Mouse (Mus musculus) gastrocnemius, postnatal 4 days (tissue): ENCODE results near the gene Limch1. TPM values are rescaled to one million over a fixed set of nuclear protein-coding genes. Genes with fewer than 3 reads are reported as not detected.

ENCODE experiments used
- DNase-seq, 2 experiments: peaks; one replicate each; pipeline ENCODE4 v3.0.0; 2021 to 2022; ENCODE audit warnings: low spot score in 2 of 2, mixed read lengths in 2 of 2
- total RNA-seq, 2 experiments: library from RNA; stranded (reverse); gene quantifications; 2 replicates each; pipeline ENCODE4 v1.2.3; 2021

The Limch1 gene
- total RNA-seq, 2 experiments from 2014 or later, result 232 to 234 TPM

DNA sequence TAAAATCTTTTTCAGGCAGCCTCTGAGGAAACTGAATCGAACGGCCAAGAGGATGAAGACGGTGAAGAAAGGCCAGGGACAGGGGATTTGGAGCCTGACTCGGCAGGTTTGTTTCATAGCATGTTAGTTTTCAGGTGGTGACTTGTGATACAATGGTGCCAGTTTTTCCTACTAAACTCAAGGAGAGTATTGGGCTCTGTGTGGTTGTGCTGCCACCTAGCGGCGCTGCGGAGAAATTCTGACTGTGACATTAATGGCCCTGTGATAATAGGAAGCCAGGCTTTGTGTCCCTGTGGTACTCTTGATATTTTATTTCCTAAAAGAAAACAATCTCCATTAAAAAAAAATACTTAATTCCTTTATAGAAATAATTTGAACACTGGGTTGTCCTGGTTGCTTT lies 270.8 kb downstream of the Limch1 start:
- DNase-seq, result peak; percentile 57 to 70

DNA sequence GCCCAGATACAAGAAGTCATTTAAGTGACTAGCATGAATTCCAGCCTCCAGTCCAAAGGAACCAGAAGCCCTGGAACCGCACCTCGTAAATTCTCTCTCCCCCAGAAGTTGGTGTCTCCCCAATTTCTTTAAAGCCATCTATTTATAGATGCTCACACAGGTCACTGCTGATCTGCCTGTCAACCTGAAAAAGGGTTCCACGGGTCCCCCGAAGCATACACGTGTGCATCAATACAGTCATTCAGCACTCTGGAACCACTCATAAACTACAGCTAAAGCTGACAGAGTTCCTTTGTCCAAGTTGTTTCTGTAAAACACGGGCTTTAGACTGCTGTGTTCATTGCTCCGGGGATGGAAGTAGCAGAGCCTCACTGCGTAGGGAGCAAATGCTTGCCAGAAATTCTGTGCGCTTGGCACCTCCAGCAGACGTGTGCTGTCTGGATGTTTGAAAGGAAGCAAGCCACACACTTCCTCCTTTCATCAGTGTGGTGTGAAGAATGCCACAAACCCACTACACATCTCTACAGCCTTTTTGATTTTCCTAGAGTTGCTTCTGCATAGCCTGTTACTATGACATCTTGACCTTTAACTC lies 278.9 kb downstream of the Limch1 start:
- DNase-seq, result no peak

DNA sequence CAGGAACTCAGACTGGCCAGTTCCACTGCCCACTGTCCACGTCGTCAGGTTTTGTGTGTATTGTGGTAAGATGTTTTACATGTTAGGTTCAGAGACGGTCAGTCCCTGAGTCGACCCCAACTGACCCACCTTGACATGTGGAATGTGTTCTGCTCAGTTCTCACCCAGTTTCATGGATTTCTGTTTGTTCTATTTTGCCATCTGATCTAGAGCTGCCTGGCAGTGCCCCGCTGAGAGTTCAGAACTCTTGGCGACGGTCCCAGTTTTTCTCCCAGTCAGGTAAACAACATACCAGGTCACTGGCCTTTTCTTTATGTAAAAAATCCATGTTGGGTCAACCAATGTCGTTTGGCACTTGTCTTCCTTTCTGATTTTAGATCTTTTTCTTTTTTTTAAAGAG lies 279.5 kb downstream of the Limch1 start:
- no peak for DNase-seq

GRCm38 (mm10) chr5:67025581-67025980 lies 280.0 kb downstream of the Limch1 start:
- no peak for DNase-seq

DNA sequence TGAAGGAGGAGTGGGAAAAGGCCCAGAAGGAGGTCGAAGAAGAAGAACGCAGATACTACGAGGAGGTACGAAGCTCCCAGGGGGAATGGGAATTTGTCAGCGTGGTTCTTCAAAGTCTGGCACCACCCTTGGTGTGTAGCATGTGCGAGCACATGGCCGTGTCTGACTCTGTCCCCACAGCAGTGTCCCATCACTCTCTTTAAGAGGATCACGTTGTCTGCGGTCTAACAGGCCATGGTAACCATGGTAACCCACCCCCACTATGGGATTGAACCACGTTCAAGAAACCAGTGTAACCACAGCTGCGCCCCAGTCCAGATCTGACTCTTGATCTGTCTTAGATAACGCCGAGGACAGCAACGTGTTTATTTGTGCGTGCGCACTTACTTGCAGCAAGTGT lies 283.2 kb downstream of the Limch1 start:
- DNase-seq, result no peak

- no peak for DNase-seq
Observed at GRCm38 (mm10) chr5:67029946-67030345, 284.3 kb downstream of the Limch1 start.

GRCm38 (mm10) chr5:67032601-67033000 lies 287.0 kb downstream of the Limch1 start:
- DNase-seq, result no peak

- DNase-seq, result no peak
Observed at GRCm38 (mm10) chr5:67043932-67044331, 298.3 kb downstream of the Limch1 start.

DNA sequence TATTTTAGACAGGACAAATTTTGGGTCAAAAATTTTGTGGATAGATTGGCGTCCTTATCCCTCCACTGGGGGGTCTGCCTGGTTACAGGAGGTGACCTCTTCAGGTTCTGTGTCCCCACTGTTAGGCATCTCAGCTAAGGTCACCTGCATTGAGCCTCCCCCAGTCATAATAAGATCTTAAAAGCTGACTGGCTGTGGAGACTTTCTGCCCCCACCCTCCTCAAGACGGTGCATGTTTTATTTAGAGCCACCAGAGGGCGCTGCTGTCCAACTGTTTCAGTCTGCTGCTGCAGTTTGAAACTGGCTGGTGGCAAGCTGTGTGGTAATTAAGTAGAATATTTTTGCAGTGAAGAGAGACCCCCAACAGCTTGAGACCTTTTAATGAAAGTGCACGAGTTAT lies 302.4 kb downstream of the Limch1 start:
- DNase-seq, result peak in 1 of 2 experiments; percentile 22

DNA sequence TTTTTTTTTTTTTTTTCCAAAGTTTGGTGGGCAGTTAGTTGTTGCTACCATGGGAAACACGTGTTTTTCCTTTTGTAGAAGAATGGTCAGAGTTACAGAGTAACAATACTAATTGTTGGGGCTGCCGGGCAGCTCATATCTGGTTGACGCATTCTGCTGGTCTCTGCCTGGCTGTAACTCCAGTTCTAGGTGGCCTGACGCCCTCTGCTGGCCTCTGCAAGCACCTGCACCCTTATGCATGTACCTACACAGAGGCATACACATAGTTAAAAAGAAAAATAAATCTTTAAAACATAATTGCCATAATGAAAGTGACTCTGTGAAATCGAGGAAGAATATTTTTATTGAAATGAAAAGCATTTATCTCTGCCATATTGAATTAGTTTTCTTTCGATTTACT lies 312.2 kb downstream of the Limch1 start:
- no peak for DNase-seq

- no peak for DNase-seq
Observed at GRCm38 (mm10) chr5:67060519-67060918, 314.9 kb downstream of the Limch1 start.

DNA sequence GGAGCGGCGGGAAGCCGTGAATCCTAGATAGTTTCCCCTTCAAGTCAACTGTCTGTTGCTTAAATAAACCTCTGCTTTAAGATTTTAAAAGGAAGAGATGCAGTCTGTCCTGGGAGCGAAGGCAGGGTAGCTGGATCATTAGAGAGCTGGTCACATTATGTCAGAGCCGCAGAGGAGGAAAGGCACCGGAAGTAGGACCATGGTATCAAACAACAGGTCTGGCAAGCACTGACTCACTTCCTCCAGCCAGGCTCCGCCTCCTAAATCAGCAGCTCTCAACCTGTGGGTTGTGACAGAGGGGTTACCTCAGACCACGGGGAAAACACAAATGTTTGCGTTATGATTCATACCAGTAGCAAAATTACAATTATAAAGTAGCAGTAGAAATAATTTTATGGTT lies 318.0 kb downstream of the Limch1 start:
- no peak for DNase-seq

- no peak for DNase-seq
Observed at GRCm38 (mm10) chr5:67083117-67083516, 337.5 kb downstream of the Limch1 start.

DNA sequence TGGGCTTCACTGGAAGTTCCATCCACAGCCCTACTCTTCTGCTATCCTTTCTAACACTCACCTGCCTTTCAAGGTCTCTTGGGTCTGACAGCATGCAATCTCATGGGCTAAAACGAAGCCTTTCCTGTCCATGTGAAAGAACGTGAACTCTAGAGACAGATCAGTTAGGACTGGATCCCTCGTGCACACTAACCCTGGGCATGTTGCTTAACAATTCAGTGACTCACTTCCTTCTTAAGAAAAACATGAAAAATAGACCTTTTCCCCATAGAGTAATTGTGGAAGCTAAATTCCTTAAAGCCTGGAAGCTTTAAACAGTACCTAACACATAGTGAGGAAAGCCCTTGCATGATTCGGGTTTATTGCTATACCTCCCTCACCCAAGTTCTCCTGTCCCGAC lies 345.2 kb downstream of the Limch1 start:
- DNase-seq, result no peak

DNA sequence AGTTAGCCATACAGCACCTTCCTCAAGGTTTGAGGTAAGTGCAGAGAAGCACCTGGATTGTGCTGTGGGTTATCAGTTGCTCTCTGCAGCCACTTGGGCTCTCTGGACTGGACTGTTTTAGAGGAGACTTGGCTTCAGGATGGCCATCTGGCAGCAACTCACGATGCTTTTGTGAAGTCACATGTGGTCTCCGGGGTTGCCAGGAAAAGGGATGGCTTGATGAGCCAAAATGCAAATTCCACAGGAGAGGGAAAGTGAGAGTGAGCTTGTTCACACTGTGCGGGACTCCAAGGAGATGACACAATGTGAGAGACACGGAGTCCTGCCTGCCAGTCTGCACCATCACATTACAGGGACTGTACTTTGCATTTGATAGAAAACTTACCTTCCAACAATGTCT lies 346.1 kb downstream of the Limch1 start:
- DNase-seq, result no peak

- no peak for DNase-seq
Observed at GRCm38 (mm10) chr5:67093991-67094390, 348.4 kb downstream of the Limch1 start.

- peak in 1 of 2 experiments; percentile 11 for DNase-seq
Observed at GRCm38 (mm10) chr5:67095153-67095552, 349.5 kb downstream of the Limch1 start.

DNA sequence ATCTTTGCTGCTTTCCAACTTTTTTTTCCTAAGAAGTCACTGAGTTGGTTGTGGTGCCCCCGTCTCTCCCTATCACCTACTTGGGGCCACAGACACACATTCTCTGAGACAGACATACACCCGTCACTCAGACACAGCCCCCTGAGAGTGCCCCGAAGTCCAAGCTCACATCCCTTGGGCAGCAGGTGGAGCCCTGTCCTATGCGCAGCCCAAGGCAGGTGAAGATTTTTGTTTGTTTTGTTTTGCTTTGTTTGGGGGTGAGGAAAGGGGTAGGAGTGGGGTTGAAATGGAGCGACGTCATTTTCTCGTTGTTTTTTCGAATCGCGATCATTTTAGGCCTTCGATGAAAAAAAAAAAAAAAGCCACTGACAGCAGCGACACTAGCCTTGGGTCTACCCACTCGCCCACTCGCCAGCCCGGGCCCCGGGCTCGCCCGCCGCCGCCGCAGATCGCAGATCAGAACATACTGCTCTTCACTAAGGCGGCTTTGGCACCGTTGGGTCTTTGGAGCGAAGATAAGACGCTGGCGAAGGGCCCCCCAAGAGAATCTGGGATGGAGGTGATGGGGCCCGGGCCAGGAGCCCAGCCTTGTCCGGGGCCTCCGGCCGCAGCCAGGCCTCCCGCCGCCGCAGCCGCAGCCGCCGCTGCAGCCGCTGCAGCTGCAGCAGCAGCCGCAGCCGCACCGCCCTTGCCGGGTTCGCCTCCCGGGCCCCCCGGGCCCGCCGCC lies 350.2 kb downstream of the Limch1 start:
- peak; percentile 13 to 21 for DNase-seq

DNA sequence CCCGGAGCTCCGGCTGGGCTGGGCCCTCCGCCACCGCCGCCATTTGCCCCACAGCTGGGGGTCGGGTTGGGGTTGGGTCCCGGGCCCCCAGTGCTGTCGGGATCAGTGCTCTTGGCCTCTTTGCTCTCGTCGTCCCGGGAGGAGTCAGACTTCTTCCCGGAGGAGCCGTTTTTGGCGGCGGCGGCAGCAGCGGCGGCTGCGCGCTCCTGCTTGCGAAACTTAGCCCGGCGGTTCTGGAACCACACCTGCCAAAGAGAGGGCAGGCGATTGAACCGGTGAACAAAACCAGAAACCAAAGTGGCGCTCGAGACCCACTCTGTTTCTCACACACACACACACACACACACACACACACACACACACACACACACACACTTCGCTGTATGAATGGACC lies 350.7 kb downstream of the Limch1 start:
- peak in 1 of 2 experiments; percentile 19 for DNase-seq

DNA sequence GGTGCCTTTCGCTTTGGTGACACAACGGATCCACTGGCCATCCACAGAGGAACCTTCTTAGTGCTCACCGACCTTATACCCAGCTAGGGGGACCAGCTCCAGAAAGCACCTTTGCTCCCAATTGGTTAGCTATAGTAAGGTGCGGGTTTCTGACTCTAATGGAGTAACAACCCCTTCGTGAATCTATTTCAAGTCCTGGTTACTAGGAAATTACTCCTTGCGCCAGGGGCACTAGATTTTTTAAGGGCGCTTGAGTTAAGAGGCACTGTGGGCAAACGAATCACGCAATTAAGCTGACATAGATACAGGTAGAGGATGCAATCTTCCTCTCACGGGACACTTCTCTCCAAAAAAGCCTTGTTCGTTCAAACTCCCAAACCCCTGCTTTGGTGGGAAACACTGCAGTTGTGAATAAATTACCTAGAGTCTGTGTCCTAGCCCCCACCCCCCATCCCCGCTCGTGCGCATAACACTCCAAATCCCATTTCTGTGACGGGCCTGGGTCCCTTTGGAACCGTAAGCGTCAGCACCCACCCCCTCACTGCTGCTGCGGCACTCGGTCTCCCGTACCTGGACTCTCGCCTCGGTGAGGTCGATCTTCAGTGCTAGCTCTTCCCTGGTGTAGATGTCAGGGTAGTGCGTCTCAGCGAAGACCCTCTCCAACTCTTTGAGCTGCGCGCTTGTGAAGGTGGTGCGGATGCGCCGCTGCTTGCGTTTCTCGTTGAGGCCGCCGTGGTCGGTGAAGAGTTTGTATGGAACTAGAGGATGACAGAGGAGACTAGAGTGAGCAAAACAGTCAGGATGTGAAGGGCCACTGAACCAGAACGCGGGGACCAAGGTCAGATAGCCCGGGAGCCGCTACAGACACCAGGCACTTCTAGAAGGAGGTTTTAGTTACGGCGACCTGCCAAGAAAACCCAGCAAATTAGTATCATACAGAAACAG lies 351.8 kb downstream of the Limch1 start:
- peak in 1 of 2 experiments; percentile 28 for DNase-seq

GRCm38 (mm10) chr5:67098051-67098732 lies 352.6 kb downstream of the Limch1 start:
- no peak for DNase-seq
